Mouse (Mus musculus) liver, embryonic 15.5 days (tissue): ENCODE data around the gene Skil. TPM values are rescaled to one million over a fixed set of nuclear protein-coding genes. Genes with fewer than 3 reads are reported as not detected.

Experiments
- ATAC-seq: fragments of 200-750 bp; cut with Nextera tagmentation; 2 replicates; pipeline ENCODE4 v1.8.0; 2017; ENCODE audit warnings: moderate number of reproducible peaks, mild to moderate bottlenecking, moderate library complexity; ENCODE audit not compliant: insufficient read depth
- H3K27ac ChIP-seq: fragments of 300-500 bp; sonication (generic); replicated peaks from 2 replicates; pipeline ENCODE4 v1.5.1; 2015; ENCODE audit warnings: mild to moderate bottlenecking, inconsistent platforms
- H3K27me3 ChIP-seq: fragments of 300-500 bp; sonication (generic); 2 replicates; pipeline ENCODE4 v1.6.1; 2015; ENCODE audit warnings: mild to moderate bottlenecking, inconsistent platforms
- H3K36me3 ChIP-seq: fragments of 300-500 bp; sonication (generic); replicated peaks from 2 replicates; pipeline ENCODE4 v1.6.1; 2015; ENCODE audit warnings: moderate library complexity, mild to moderate bottlenecking, inconsistent platforms
- H3K4me1 ChIP-seq: fragments of 300-500 bp; sonication (generic); replicated peaks from 2 replicates; pipeline ENCODE4 v1.6.1; 2015; ENCODE audit warnings: inconsistent platforms
- H3K4me2 ChIP-seq: fragments of 300-500 bp; sonication (generic); 2 replicates; pipeline ENCODE4 v1.6.1; 2015; ENCODE audit warnings: moderate library complexity, mild to moderate bottlenecking, inconsistent platforms
- H3K4me3 ChIP-seq: fragments of 300-500 bp; sonication (generic); replicated peaks from 2 replicates; pipeline ENCODE4 v1.5.1; 2015; ENCODE audit warnings: mild to moderate bottlenecking, inconsistent platforms
- H3K9ac ChIP-seq: fragments of 300-500 bp; sonication (generic); 2 replicates; pipeline ENCODE4 v1.6.1; 2015; ENCODE audit warnings: moderate library complexity, mild to moderate bottlenecking, inconsistent platforms
- H3K9me3 ChIP-seq: fragments of 300-500 bp; sonication (generic); replicated peaks from 2 replicates; pipeline ENCODE4 v1.6.1; 2016; ENCODE audit warnings: inconsistent platforms
- WGBS: fragments of 180-500 bp; shearing (Covaris S2); methylation state at CpG from one replicate; pipeline ENCODE4 v1.1.7; 2015; ENCODE audit warnings: mixed read lengths; ENCODE audit not compliant: insufficient replicate concordance; 5-methylcytosine and 5-hydroxymethylcytosine counted together
- polyA plus RNA-seq: library from polyadenylated mRNA; unstranded; fragments of >200 nt; fragmentation: Nextera tagmentation; extraction: Ambion mirVana; gene quantifications from 2 replicates; pipeline ENCODE4 v1.2.1, GENCODE M21; 2015

The Skil gene
- polyA plus RNA-seq, 1 experiment from 2014 or later, result 4.3 TPM

DNA sequence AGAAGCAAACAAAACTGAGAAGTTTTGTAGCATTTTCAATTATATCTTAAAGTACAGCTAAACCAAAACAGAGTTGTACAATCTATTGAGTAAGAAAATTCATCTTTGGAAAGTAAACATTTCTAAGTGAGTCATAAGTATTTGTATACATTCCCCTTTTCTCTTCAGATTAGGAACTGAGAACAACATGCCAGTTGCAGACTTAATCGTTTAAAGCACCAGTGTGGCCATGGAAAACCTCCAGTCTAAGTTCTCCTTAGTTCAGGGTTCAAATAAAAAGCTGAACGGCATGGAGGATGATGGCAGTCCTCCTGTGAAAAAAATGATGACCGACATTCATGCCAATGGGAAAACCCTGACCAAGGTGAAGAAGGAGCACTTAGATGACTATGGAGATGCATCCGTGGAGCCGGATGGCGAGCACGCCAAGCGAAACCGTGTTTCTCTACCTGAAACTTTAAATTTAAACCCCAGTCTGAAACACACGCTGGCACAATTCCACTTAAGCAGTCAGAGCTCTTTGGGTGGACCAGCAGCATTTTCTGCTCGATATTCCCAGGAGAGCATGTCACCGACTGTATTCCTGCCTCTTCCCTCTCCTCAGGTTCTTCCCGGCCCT lies 2.4 kb downstream of the Skil start:
- WGBS, result 84% methylated on average over 13 of the region's 13 CpGs

DNA sequence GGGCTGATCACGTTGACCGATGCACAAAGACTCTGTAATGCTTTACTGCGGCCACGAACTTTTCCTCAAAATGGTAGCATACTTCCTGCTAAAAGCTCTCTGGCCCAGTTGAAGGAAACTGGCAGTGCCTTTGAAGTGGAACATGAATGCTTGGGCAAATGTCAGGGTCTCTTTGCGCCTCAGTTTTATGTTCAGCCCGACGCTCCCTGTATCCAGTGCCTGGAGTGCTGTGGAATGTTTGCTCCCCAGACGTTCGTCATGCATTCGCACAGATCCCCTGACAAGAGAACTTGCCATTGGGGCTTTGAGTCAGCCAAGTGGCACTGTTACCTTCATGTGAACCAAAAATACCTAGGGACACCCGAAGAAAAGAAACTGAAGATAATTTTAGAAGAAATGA lies 3.1 kb downstream of the Skil start:
- Histone ChIP-seq H3K27me3 (peaks cover 10% of the 10 kb centered on the region), H3K4me1 (peaks cover 30% of the 10 kb centered on the region), H3K9me3 (no peaks in the 10 kb centered on the region), H3K27ac (no peak overlapping the region), H3K4me3 (no peak overlapping the region), H3K36me3 (no peaks in the 10 kb centered on the region), H3K9ac (no peak overlapping the region), H3K4me2 (no peak overlapping the region)
- ATAC-seq, result no peak
- WGBS, result 73% methylated on average over 11 of the region's 11 CpGs

More for the DNA sequence above, 2.4 kb downstream of the Skil start:
- H3K36me3 ChIP-seq, result no peaks in the 10 kb centered on the region
- H3K4me2 ChIP-seq, result no peak overlapping the region
- H3K9me3 ChIP-seq, result no peaks in the 10 kb centered on the region
- no peak overlapping the region for H3K9ac ChIP-seq
- peaks cover 32% of the 10 kb centered on the region for H3K4me1 ChIP-seq
- no peak overlapping the region for H3K27ac ChIP-seq
- H3K4me3 ChIP-seq, result no peak overlapping the region
- H3K27me3 ChIP-seq, result peaks cover 10% of the 10 kb centered on the region
- no peak for ATAC-seq

- Histone ChIP-seq H3K4me1 (peaks cover 24% of the 10 kb centered on the region), H3K27me3 (peaks cover 10% of the 10 kb centered on the region), H3K4me3 (no peak overlapping the region), H3K9ac (no peak overlapping the region), H3K27ac (no peak overlapping the region), H3K36me3 (no peaks in the 10 kb centered on the region), H3K9me3 (no peaks in the 10 kb centered on the region), H3K4me2 (no peak overlapping the region)
- WGBS, result 76% methylated on average over 1 of the region's 1 CpGs
- no peak for ATAC-seq
Observed at GRCm38 (mm10) chr3:31098556-31098955, 3.7 kb downstream of the Skil start.

DNA sequence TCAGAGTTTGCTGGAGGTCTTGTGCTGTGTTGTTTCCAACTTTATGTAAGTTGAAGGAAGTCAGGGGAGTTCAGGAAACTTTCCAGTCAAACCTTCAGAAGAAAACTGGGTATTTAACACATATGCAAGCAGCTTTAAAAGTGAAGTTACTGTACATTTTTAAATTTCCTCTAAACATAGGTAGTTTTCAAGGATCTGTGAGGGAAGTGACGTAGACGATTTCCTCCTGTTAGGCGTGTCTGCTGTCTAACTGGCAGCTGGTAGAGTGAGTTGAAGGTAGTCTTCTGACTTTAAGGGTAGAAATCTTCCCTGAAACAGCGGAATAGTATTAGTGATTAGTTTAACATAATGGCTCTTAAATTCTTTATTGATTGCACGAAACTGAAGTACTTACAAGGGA lies 5.2 kb downstream of the Skil start:
- peaks cover 21% of the 10 kb centered on the region for H3K4me1 ChIP-seq
- WGBS, result 63% methylated on average over 5 of the region's 5 CpGs
- no peak overlapping the region for H3K9ac ChIP-seq
- no peak overlapping the region for H3K4me3 ChIP-seq
- H3K9me3 ChIP-seq, result no peaks in the 10 kb centered on the region
- no peaks in the 10 kb centered on the region for H3K36me3 ChIP-seq
- no peak overlapping the region for H3K4me2 ChIP-seq
- no peak for ATAC-seq
- H3K27me3 ChIP-seq, result peaks cover 10% of the 10 kb centered on the region
- no peak overlapping the region for H3K27ac ChIP-seq

DNA sequence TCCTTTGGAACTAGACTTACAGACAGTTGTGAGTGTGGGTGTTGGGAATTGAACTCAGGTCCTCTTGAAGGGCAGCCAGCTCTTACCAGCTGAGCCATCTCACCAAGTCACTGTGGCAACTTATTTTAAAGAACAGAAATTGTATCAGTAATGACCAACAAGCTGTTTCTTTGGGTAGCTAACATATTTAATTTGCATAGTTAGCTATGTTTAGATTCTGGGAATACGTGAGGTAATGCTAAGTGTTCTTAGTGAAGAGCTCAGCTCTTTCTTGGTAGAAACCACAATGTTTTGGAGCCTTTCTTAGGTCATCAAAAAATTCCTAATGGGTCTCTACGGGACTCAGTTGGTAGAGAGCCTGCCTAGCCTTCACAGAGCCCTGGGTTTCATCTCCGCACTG lies 5.9 kb downstream of the Skil start:
- Histone ChIP-seq H3K4me3 (no peak overlapping the region), H3K9ac (no peak overlapping the region), H3K4me2 (no peak overlapping the region), H3K9me3 (no peaks in the 10 kb centered on the region), H3K27ac (no peak overlapping the region), H3K27me3 (peaks cover 3% of the 10 kb centered on the region; the same call in 1 of the 2 replicates), H3K36me3 (no peaks in the 10 kb centered on the region), H3K4me1 (peaks cover 13% of the 10 kb centered on the region)
- no peak for ATAC-seq
- 74% methylated on average over 3 of the region's 3 CpGs for WGBS

DNA sequence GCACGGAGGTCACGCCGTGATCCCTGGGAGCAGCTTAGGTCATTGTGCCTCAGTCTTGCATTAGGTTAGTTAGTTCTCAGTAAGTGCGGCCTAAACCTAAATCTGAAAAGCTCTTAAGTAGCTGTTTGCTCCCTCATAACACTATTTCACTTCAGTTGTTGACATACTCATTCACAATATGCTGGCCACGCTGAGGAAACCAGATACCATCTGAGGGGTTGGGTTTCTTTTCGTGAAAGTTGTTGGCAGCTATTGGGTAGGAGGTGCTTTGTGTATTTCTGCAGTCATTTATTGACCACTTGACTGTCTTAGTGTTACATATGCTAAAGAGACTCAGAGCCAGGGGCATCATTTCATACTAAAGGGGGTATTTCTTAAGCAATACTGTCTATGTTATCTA lies 10.1 kb downstream of the Skil start:
- peaks cover 2% of the 10 kb centered on the region; the same call in 1 of the 2 replicates for H3K4me1 ChIP-seq
- no peaks in the 10 kb centered on the region for H3K36me3 ChIP-seq
- H3K4me3 ChIP-seq, result no peak overlapping the region
- no peaks in the 10 kb centered on the region for H3K27me3 ChIP-seq
- H3K9me3 ChIP-seq, result no peaks in the 10 kb centered on the region
- no peak overlapping the region for H3K27ac ChIP-seq
- WGBS, result 54% methylated on average over 6 of the region's 6 CpGs
- no peak overlapping the region for H3K4me2 ChIP-seq
- ATAC-seq, result no peak
- H3K9ac ChIP-seq, result no peak overlapping the region

GRCm38 (mm10) chr3:31106597-31106996 lies 11.7 kb downstream of the Skil start:
- Histone ChIP-seq H3K4me2 (no peak overlapping the region), H3K36me3 (no peaks in the 10 kb centered on the region), H3K9me3 (no peaks in the 10 kb centered on the region), H3K27me3 (no peaks in the 10 kb centered on the region), H3K9ac (no peak overlapping the region), H3K4me1 (peaks cover 2% of the 10 kb centered on the region; the same call in 1 of the 2 replicates), H3K4me3 (no peak overlapping the region), H3K27ac (no peak overlapping the region)
- ATAC-seq, result no peak
- WGBS, result 62% methylated on average over 6 of the region's 6 CpGs

- Histone ChIP-seq H3K36me3 (no peaks in the 10 kb centered on the region), H3K4me2 (no peak overlapping the region), H3K4me3 (no peak overlapping the region), H3K27me3 (no peaks in the 10 kb centered on the region), H3K4me1 (peaks cover 2% of the 10 kb centered on the region; the same call in 1 of the 2 replicates), H3K27ac (no peak overlapping the region), H3K9ac (no peak overlapping the region), H3K9me3 (no peaks in the 10 kb centered on the region)
- WGBS, result 85% methylated on average over 4 of the region's 4 CpGs
- ATAC-seq, result no peak
Observed at GRCm38 (mm10) chr3:31107674-31108073, 12.8 kb downstream of the Skil start.

- Histone ChIP-seq H3K27ac (no peak overlapping the region), H3K27me3 (no peaks in the 10 kb centered on the region), H3K4me3 (no peak overlapping the region), H3K9me3 (no peaks in the 10 kb centered on the region), H3K9ac (no peak overlapping the region), H3K4me2 (no peak overlapping the region), H3K4me1 (peaks cover 2% of the 10 kb centered on the region; the same call in 1 of the 2 replicates), H3K36me3 (peaks cover 6% of the 10 kb centered on the region)
- ATAC-seq, result no peak
- 54% methylated on average over 3 of the region's 3 CpGs for WGBS
Observed at GRCm38 (mm10) chr3:31109108-31109507, 14.2 kb downstream of the Skil start.

DNA sequence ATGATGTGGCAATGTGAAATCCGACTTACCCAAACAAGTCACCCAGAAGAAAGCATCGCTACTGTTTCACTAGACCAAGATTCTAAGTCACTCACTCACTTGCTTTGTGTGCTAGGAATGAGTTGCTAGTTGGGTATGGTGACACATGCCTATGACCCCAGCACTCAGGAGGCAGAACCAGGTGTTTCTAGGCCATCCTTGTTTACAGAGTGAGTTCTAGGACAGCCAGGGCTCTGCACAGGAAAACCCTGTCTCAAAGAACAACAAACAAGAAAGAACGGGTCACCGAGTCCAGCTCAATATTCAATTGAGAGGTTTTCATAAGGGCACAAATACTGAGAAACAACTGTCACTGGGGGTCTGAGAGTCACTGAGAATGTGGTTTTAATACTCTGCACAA lies 28.2 kb downstream of the Skil start:
- H3K27ac ChIP-seq, result no peak overlapping the region
- no peak overlapping the region for H3K9ac ChIP-seq
- H3K4me3 ChIP-seq, result no peak overlapping the region
- ATAC-seq, result no peak
- H3K4me1 ChIP-seq, result no peaks in the 10 kb centered on the region
- H3K4me2 ChIP-seq, result no peak overlapping the region
- WGBS, result 70% methylated on average over 4 of the region's 4 CpGs
- H3K27me3 ChIP-seq, result no peaks in the 10 kb centered on the region
- no peaks in the 10 kb centered on the region for H3K9me3 ChIP-seq
- peaks cover 12% of the 10 kb centered on the region for H3K36me3 ChIP-seq

DNA sequence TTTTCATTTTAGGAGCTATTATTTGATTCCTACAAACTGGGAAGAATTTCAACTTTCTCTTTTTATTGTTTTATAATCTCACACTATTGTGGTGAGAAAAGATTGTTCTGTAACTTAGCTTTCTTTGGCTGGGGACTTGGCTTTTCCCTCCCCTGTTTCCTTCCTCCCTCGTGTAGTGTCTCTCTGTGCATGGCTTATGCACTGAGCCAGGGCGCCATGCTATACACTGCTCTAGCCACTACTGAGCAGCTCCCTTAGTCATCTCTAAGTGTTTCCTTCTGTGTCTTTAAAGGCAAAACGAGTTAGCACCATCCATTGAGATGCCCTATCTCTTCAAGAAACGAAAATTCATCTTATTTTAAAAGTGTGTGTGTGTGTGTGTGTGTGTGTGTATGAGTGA lies 31.4 kb downstream of the Skil start:
- Histone ChIP-seq H3K36me3 (no peaks in the 10 kb centered on the region), H3K4me2 (no peak overlapping the region), H3K9me3 (no peaks in the 10 kb centered on the region), H3K9ac (no peak overlapping the region), H3K4me3 (no peak overlapping the region), H3K27ac (no peak overlapping the region), H3K4me1 (no peaks in the 10 kb centered on the region), H3K27me3 (no peaks in the 10 kb centered on the region)
- 32% methylated on average over 4 of the region's 4 CpGs for WGBS
- ATAC-seq, result no peak

DNA sequence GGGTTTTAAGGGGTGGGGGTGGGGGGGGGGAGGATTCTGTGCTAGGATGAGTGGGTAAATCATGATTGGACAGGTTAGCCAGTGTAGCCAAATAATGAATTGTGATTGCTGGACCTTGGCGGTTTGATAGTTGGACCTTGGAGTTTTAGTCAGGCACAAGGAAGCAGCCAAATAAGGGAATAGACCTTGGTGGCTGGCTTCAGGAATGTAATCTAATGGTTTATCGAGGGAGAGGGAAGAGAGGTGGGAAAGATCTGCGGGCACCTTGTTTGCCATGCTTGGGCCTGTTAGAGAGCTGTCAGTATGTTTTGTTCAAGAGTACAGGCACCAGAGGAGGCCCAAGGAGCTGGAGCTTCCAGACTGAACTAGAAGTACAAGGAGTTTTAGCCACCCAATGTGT lies 32.0 kb downstream of the Skil start:
- H3K27ac ChIP-seq, result no peak overlapping the region
- WGBS, result 72% methylated on average over 3 of the region's 3 CpGs
- H3K36me3 ChIP-seq, result no peaks in the 10 kb centered on the region
- H3K4me2 ChIP-seq, result no peak overlapping the region
- no peaks in the 10 kb centered on the region for H3K27me3 ChIP-seq
- no peaks in the 10 kb centered on the region for H3K9me3 ChIP-seq
- H3K9ac ChIP-seq, result no peak overlapping the region
- no peak for ATAC-seq
- no peak overlapping the region for H3K4me3 ChIP-seq
- H3K4me1 ChIP-seq, result no peaks in the 10 kb centered on the region
